Mouse (Mus musculus) limb, embryonic 11.5 days (tissue): ENCODE data around the gene Tbc1d30. TPM values are rescaled to one million over a fixed set of nuclear protein-coding genes. Genes with fewer than 3 reads are reported as not detected.

ENCODE experiments used
- ATAC-seq: fragments of 200-750 bp; cut with Nextera tagmentation; 2 replicates; pipeline ENCODE4 v1.8.0; 2017; ENCODE audit warnings: low read depth; ENCODE audit not compliant: insufficient number of reproducible peaks, low FRiP score, low TSS enrichment
- DNase-seq: peaks from one replicate; pipeline ENCODE4 v3.0.0-alpha.2; 2015; ENCODE audit warnings: low spot score
- H3K27ac ChIP-seq: fragments of 300-500 bp; sonication (generic); replicated peaks from 2 replicates; pipeline ENCODE4 v1.5.1; 2014; ENCODE audit warnings: low read depth, mild to moderate bottlenecking, low read length
- H3K27me3 ChIP-seq: fragments of 300-500 bp; sonication (generic); 2 replicates; pipeline ENCODE4 v1.6.1; 2014; ENCODE audit warnings: mild to moderate bottlenecking, low read length, mixed read lengths; ENCODE audit not compliant: control insufficient read depth, insufficient read depth
- H3K36me3 ChIP-seq: fragments of 300-500 bp; sonication (generic); 2 replicates; pipeline ENCODE4 v1.6.1; 2014; ENCODE audit warnings: mild to moderate bottlenecking, low read length, moderate library complexity, mixed read lengths; ENCODE audit not compliant: control insufficient read depth, insufficient read depth
- H3K4me1 ChIP-seq: fragments of 300-500 bp; sonication (generic); 2 replicates; pipeline ENCODE4 v1.6.1; 2014; ENCODE audit warnings: low read length, mixed read lengths; ENCODE audit not compliant: control insufficient read depth, insufficient read depth
- H3K4me2 ChIP-seq: fragments of 300-500 bp; sonication (generic); 2 replicates; pipeline ENCODE4 v1.6.1; 2014; ENCODE audit warnings: low read depth, mild to moderate bottlenecking, moderate library complexity; ENCODE audit not compliant: severe bottlenecking
- H3K4me3 ChIP-seq: fragments of 300-500 bp; sonication (generic); 2 replicates; pipeline ENCODE4 v1.5.1; 2014; ENCODE audit warnings: low read depth, low read length
- H3K9ac ChIP-seq: fragments of 300-500 bp; sonication (generic); 2 replicates; pipeline ENCODE4 v1.6.1; 2014; ENCODE audit warnings: mild to moderate bottlenecking, low read length
- H3K9me3 ChIP-seq: fragments of 300-500 bp; sonication (generic); 2 replicates; pipeline ENCODE4 v1.6.1; 2016; ENCODE audit warnings: low read length; ENCODE audit not compliant: control insufficient read depth
- WGBS: fragments of 180-500 bp; shearing (Covaris S2); extraction: QIAGEN DNeasy Blood & Tissue Kit; methylation state at CpG from one replicate; pipeline ENCODE4 v1.1.7; 2014; 5-methylcytosine and 5-hydroxymethylcytosine counted together
- polyA plus RNA-seq: library from polyadenylated mRNA; unstranded; fragments of >200 nt; fragmentation: Nextera tagmentation; extraction: Ambion mirVana; gene quantifications from 2 replicates; pipeline ENCODE4 v1.2.1, GENCODE M21; 2014

Gene Tbc1d30
- polyA plus RNA-seq, 1 experiment from 2014 or later: 0.45 TPM

- no peak overlapping the region for H3K9ac ChIP-seq
- no peaks in the 10 kb centered on the region for H3K36me3 ChIP-seq
- H3K9me3 ChIP-seq: no peaks in the 10 kb centered on the region
- no peak overlapping the region for H3K4me3 ChIP-seq
- H3K4me1 ChIP-seq: no peaks in the 10 kb centered on the region
- 73% methylated on average over 11 of the region's 11 CpGs for WGBS
- H3K27ac ChIP-seq: no peak overlapping the region
- DNase-seq (no peak), ATAC-seq (no peak)
- no peak overlapping the region for H3K4me2 ChIP-seq
- H3K27me3 ChIP-seq: no peaks in the 10 kb centered on the region
Observed at GRCm38 (mm10) chr10:121282436-121282835, 68.6 kb downstream of the Tbc1d30 start.

GRCm38 (mm10) chr10:121280943-121281342 lies 70.1 kb downstream of the Tbc1d30 start:
- no peak overlapping the region for H3K9ac ChIP-seq
- no peak overlapping the region for H3K4me3 ChIP-seq
- ATAC-seq (no peak), DNase-seq (no peak)
- H3K4me1 ChIP-seq: 0 out of 2 replicates have a peak, but pooled peaks cover 4% of the 10 kb centered on the region
- no peak overlapping the region for H3K27ac ChIP-seq
- WGBS: 83% methylated on average over 11 of the region's 11 CpGs
- H3K27me3 ChIP-seq: no peaks in the 10 kb centered on the region
- H3K36me3 ChIP-seq: no peaks in the 10 kb centered on the region
- H3K9me3 ChIP-seq: no peaks in the 10 kb centered on the region
- H3K4me2 ChIP-seq: no peak overlapping the region

- WGBS: 74% methylated on average over 2 of the region's 2 CpGs
- H3K4me3 ChIP-seq: no peak overlapping the region
- DNase-seq (no peak), ATAC-seq (no peak)
- 0 out of 2 replicates have a peak, but pooled peaks cover 4% of the 10 kb centered on the region for H3K4me1 ChIP-seq
- H3K27ac ChIP-seq: no peak overlapping the region
- no peak overlapping the region for H3K4me2 ChIP-seq
- H3K27me3 ChIP-seq: no peaks in the 10 kb centered on the region
- no peaks in the 10 kb centered on the region for H3K9me3 ChIP-seq
- no peaks in the 10 kb centered on the region for H3K36me3 ChIP-seq
- H3K9ac ChIP-seq: no peak overlapping the region
Observed at GRCm38 (mm10) chr10:121277022-121277471, 74.0 kb downstream of the Tbc1d30 start.

GRCm38 (mm10) chr10:121274964-121275363 lies 76.1 kb downstream of the Tbc1d30 start:
- H3K4me3 ChIP-seq: no peak overlapping the region
- no peak overlapping the region for H3K4me2 ChIP-seq
- 0 out of 2 replicates have a peak, but pooled peaks cover 4% of the 10 kb centered on the region for H3K4me1 ChIP-seq
- H3K9ac ChIP-seq: no peak overlapping the region
- no peak for DNase-seq
- WGBS: 84% methylated on average over 1 of the region's 1 CpGs
- H3K36me3 ChIP-seq: no peaks in the 10 kb centered on the region
- no peaks in the 10 kb centered on the region for H3K27me3 ChIP-seq
- no peak overlapping the region for H3K27ac ChIP-seq
- no peaks in the 10 kb centered on the region for H3K9me3 ChIP-seq
- ATAC-seq: no peak

- no peak overlapping the region for H3K4me3 ChIP-seq
Observed at GRCm38 (mm10) chr10:121271002-121271401, 80.1 kb downstream of the Tbc1d30 start.

GRCm38 (mm10) chr10:121268771-121269170 lies 82.3 kb downstream of the Tbc1d30 start:
- Histone ChIP-seq H3K4me1 (no peaks in the 10 kb centered on the region), H3K27me3 (no peaks in the 10 kb centered on the region), H3K27ac (no peak overlapping the region), H3K4me2 (no peak overlapping the region), H3K9me3 (no peaks in the 10 kb centered on the region), H3K36me3 (no peaks in the 10 kb centered on the region), H3K4me3 (no peak overlapping the region), H3K9ac (no peak overlapping the region)
- DNase-seq: no peak
- 86% methylated on average over 8 of the region's 8 CpGs for WGBS
- ATAC-seq: no peak

More at GRCm38 (mm10) chr10:121271002-121271401, 80.1 kb downstream of the Tbc1d30 start:
- Histone ChIP-seq H3K27ac (no peak overlapping the region), H3K9me3 (no peaks in the 10 kb centered on the region), H3K9ac (no peak overlapping the region), H3K36me3 (no peaks in the 10 kb centered on the region), H3K4me2 (no peak overlapping the region), H3K4me1 (no peaks in the 10 kb centered on the region), H3K27me3 (no peaks in the 10 kb centered on the region)
- ATAC-seq (no peak), DNase-seq (no peak)
- WGBS: 77% methylated on average over 8 of the region's 8 CpGs

- Histone ChIP-seq H3K9me3 (no peaks in the 10 kb centered on the region), H3K36me3 (no peaks in the 10 kb centered on the region), H3K9ac (no peak overlapping the region), H3K4me1 (no peaks in the 10 kb centered on the region), H3K27ac (no peak overlapping the region), H3K27me3 (no peaks in the 10 kb centered on the region), H3K4me3 (no peak overlapping the region), H3K4me2 (no peak overlapping the region)
- 80% methylated on average over 7 of the region's 7 CpGs for WGBS
- ATAC-seq (no peak), DNase-seq (no peak)
Observed at GRCm38 (mm10) chr10:121264204-121264575, 86.9 kb downstream of the Tbc1d30 start.

- Histone ChIP-seq H3K9ac (no peak overlapping the region), H3K4me3 (no peak overlapping the region), H3K27ac (no peak overlapping the region), H3K4me2 (no peak overlapping the region), H3K4me1 (no peaks in the 10 kb centered on the region), H3K36me3 (no peaks in the 10 kb centered on the region), H3K9me3 (no peaks in the 10 kb centered on the region), H3K27me3 (no peaks in the 10 kb centered on the region)
- no peak for DNase-seq
- no peak for ATAC-seq
- 91% methylated on average over 21 of the region's 21 CpGs for WGBS
Observed at GRCm38 (mm10) chr10:121263520-121264203, 87.4 kb downstream of the Tbc1d30 start.

GRCm38 (mm10) chr10:121262206-121262605 lies 88.9 kb downstream of the Tbc1d30 start:
- Histone ChIP-seq H3K27ac (no peak overlapping the region), H3K27me3 (no peaks in the 10 kb centered on the region), H3K9me3 (no peaks in the 10 kb centered on the region), H3K36me3 (no peaks in the 10 kb centered on the region), H3K4me2 (no peak overlapping the region), H3K4me1 (no peaks in the 10 kb centered on the region), H3K9ac (no peak overlapping the region), H3K4me3 (no peak overlapping the region)
- ATAC-seq (no peak), DNase-seq (no peak)
- WGBS: 94% methylated on average over 8 of the region's 8 CpGs
